Mouse (Mus musculus): Measurements from ENCODE around the gene Tmem132d.

Gene Tmem132d

GRCm38 (mm10) chr5:128404223-128404622, 28.7 kb downstream of the Tmem132d start:
- no peak for DNase-seq

- DNase-seq = no peak
These were observed 40.5 kb downstream of the Tmem132d start for GRCm38 (mm10) chr5:128392372-128392771.

- DNase-seq = no peak
These were observed 43.2 kb downstream of the Tmem132d start for GRCm38 (mm10) chr5:128389665-128390064.

- DNase-seq = no peak
These were observed 44.3 kb downstream of the Tmem132d start for GRCm38 (mm10) chr5:128388358-128389141.

- DNase-seq = no peak
These were observed 63.1 kb downstream of the Tmem132d start for GRCm38 (mm10) chr5:128369814-128370213.

GRCm38 (mm10) chr5:128369111-128369510, 63.8 kb downstream of the Tmem132d start:
- no peak for DNase-seq

- DNase-seq = no peak
These were observed 67.5 kb downstream of the Tmem132d start for GRCm38 (mm10) chr5:128365261-128365985.

- DNase-seq = no peak
These were observed 71.8 kb downstream of the Tmem132d start for GRCm38 (mm10) chr5:128360946-128361675.

GRCm38 (mm10) chr5:128348835-128349234, 84.0 kb downstream of the Tmem132d start:
- DNase-seq = no peak

GRCm38 (mm10) chr5:128336841-128337240, 96.0 kb downstream of the Tmem132d start:
- no peak for DNase-seq

- DNase-seq = no peak
These were observed 100.1 kb downstream of the Tmem132d start for GRCm38 (mm10) chr5:128332766-128333165.

- DNase-seq = no peak
These were observed 102.5 kb downstream of the Tmem132d start for GRCm38 (mm10) chr5:128330351-128330750.

GRCm38 (mm10) chr5:128302387-128302786, 130.5 kb downstream of the Tmem132d start:
- no peak for DNase-seq

- no peak for DNase-seq
These were observed 141.7 kb downstream of the Tmem132d start for GRCm38 (mm10) chr5:128291191-128291590.

GRCm38 (mm10) chr5:128273255-128273654, 159.6 kb downstream of the Tmem132d start:
- no peak for DNase-seq

GRCm38 (mm10) chr5:128267366-128267765, 165.5 kb downstream of the Tmem132d start:
- DNase-seq = no peak

GRCm38 (mm10) chr5:128244219-128244618, 188.7 kb downstream of the Tmem132d start:
- DNase-seq = no peak

- DNase-seq = no peak
These were observed 196.1 kb downstream of the Tmem132d start for GRCm38 (mm10) chr5:128236638-128237335.

GRCm38 (mm10) chr5:128235611-128236010, 197.3 kb downstream of the Tmem132d start:
- no peak for DNase-seq

GRCm38 (mm10) chr5:128233101-128233500, 199.8 kb downstream of the Tmem132d start:
- no peak for DNase-seq

- DNase-seq = no peak
These were observed 214.6 kb downstream of the Tmem132d start for GRCm38 (mm10) chr5:128218281-128218680.

- no peak for DNase-seq
These were observed 221.8 kb downstream of the Tmem132d start for GRCm38 (mm10) chr5:128211125-128211524.

- DNase-seq = no peak
These were observed 227.2 kb downstream of the Tmem132d start for GRCm38 (mm10) chr5:128205716-128206115.
